Mouse (Mus musculus) heart, embryonic 11.5 days (tissue): ENCODE measurements around the gene Fndc11. TPM values are rescaled to one million over a fixed set of nuclear protein-coding genes. Genes with fewer than 3 reads are reported as not detected.

ENCODE experiments used
- ATAC-seq: fragments of 200-750 bp; cut with Nextera tagmentation; replicated peaks from 2 replicates; pipeline ENCODE4 v1.8.0; 2017; ENCODE audit warnings: moderate library complexity; ENCODE audit not compliant: insufficient number of reproducible peaks, low FRiP score, low TSS enrichment
- H3K27ac ChIP-seq: fragments of 300-500 bp; sonication (generic); 2 replicates; pipeline ENCODE4 v1.5.1; 2014; ENCODE audit warnings: mild to moderate bottlenecking, low read depth, low read length
- H3K27me3 ChIP-seq: fragments of 300-500 bp; sonication (generic); 2 replicates; pipeline ENCODE4 v1.6.1; 2014; ENCODE audit warnings: mild to moderate bottlenecking, low read length, mixed read lengths; ENCODE audit not compliant: control insufficient read depth, insufficient read depth
- H3K36me3 ChIP-seq: fragments of 300-500 bp; sonication (generic); 2 replicates; pipeline ENCODE4 v1.6.1; 2014; ENCODE audit warnings: mild to moderate bottlenecking, low read length, moderate library complexity, mixed read lengths; ENCODE audit not compliant: control insufficient read depth, insufficient read depth
- H3K4me1 ChIP-seq: fragments of 300-500 bp; sonication (generic); 2 replicates; pipeline ENCODE4 v1.6.1; 2014; ENCODE audit warnings: low read length; ENCODE audit not compliant: control insufficient read depth, insufficient read depth
- H3K4me2 ChIP-seq: fragments of 300-500 bp; sonication (generic); 2 replicates; pipeline ENCODE4 v1.6.1; 2014; ENCODE audit warnings: mild to moderate bottlenecking, moderate library complexity
- H3K4me3 ChIP-seq: fragments of 300-500 bp; sonication (generic); 2 replicates; pipeline ENCODE4 v1.5.1; 2014; ENCODE audit warnings: low read depth, low read length
- H3K9ac ChIP-seq: fragments of 300-500 bp; sonication (generic); 2 replicates; pipeline ENCODE4 v1.6.1; 2014; ENCODE audit warnings: mild to moderate bottlenecking, low read depth, low read length, moderate library complexity
- H3K9me3 ChIP-seq: fragments of 300-500 bp; sonication (generic); replicated peaks from 2 replicates; pipeline ENCODE4 v1.6.1; 2016; ENCODE audit warnings: low read length; ENCODE audit not compliant: control insufficient read depth
- WGBS: fragments of 180-500 bp; shearing (Covaris S2); extraction: QIAGEN DNeasy Blood & Tissue Kit; methylation state at CpG from one replicate; pipeline ENCODE4 v1.1.7; 2014; ENCODE audit not compliant: insufficient replicate concordance; 5-methylcytosine and 5-hydroxymethylcytosine counted together
- polyA plus RNA-seq: library from polyadenylated mRNA; unstranded; fragments of >200 nt; fragmentation: Nextera tagmentation; extraction: Ambion mirVana; gene quantifications from 2 replicates; pipeline ENCODE4 v1.2.1, GENCODE M21; 2014

Gene Fndc11
- polyA plus RNA-seq, 1 experiment from 2014 or later: 0.13 TPM

DNA sequence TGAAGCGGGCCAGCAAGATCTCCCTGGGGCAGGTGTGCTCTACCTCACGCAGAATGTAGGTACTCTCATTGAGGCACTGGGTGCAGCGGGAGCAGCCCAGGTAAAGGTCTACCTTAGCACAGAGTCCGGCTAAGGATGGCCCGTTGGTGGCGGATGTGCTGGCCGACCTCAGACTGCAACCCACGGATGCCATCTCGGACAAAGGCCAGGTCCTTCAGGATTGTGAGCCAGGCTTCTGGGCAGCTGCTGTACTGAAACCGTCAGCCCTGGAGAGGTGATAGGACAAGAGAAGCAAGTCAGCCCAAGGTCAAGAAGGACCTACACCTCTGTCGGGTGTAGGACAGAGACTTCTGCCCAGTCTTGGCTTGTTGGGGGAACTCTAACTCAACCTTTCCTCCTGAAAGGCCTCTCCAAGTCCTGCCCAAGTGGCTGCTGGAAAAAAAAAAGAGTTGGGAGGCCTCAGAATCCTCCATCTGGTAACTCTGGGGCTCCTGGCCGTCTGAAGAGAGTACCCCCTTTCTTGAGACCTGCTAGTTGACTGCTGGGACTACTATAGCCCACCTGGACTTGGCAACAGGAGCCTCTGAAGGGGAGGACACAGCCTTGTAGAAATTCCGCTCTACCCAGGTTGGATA is 21.1 kb downstream of the Fndc11 start:
- H3K4me1 ChIP-seq: no peaks in the 10 kb centered on the region
- H3K27me3 ChIP-seq: no peaks in the 10 kb centered on the region
- no peaks in the 10 kb centered on the region for H3K9me3 ChIP-seq
- peak overlapping the region; percentile 58 for H3K4me3 ChIP-seq
- peak overlapping the region; percentile 78 for H3K4me2 ChIP-seq
- no peaks in the 10 kb centered on the region for H3K36me3 ChIP-seq
- WGBS: 86% methylated on average over 13 of the region's 13 CpGs
- no peak overlapping the region for H3K9ac ChIP-seq
- H3K27ac ChIP-seq: no peak overlapping the region
- no peak for ATAC-seq

DNA sequence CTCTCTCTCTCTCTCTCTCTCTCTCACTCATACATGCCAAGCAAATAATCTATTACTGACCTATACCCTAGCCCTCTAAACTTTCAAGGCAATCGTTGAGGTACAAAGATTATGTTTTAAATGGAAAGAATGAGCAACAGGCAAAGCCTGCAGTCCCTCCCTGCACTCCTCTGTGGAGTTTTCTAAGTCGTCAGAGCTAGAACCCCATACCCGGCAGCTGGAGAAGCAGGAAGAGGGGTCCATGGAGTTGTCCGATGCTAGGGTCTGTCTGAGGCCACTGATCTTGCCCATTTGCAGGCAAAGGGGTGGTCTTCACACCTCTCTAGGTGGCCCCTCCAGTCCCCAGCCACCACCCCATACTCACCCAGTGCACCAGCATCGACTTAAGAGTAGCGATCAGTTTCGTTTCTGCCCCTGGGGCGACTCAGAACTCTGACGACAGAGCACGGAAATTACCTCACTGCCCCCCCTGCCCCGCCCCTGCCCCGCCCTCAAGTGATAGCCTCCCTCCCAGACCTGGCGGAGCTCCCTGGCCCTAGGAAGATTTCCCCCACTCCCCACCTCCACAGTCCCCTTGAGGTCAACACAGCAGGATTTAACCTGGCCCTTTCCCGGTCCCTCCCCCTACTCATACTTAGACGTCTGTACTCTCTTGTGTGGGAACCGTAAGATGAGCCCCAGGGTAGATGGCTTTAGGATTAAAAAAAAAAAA is 21.9 kb downstream of the Fndc11 start, which contains the start of gene Helz2:
TSS of gene Helz2 (minus strand) at position 426 of the 712 bp plus-strand sequence.
- Histone ChIP-seq H3K27ac (no peak within 1 kb of the TSS), H3K36me3 (no peaks in the 10 kb centered on the region), H3K27me3 (no peaks in the 10 kb centered on the region), H3K9me3 (no peaks in the 10 kb centered on the region), H3K4me2 (peak within 1 kb of the TSS; percentile 78), H3K4me3 (peak within 1 kb of the TSS; percentile 58), H3K9ac (peak within 1 kb of the TSS; percentile 81), H3K4me1 (no peaks in the 10 kb centered on the region)
- peak; percentile 71 for ATAC-seq
- 6% methylated on average over 16 of the region's 16 CpGs for WGBS

DNA sequence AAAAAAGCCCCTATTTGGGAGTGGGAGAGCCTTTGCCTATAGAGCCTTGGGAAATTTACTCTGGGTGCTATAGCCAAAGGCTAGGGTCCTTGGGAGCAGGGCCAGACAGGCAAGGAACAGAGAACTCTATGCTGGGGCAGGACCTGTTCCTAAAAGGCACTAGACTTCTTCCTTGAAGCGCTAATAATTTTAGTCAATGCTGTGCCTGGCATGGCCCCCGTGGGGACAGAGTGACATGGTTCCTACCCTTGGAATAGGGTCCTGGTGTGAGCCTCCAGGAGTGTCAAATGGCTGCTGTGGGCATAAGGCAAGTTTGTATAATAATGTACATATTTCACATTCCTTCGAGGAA is 22.5 kb downstream of the Fndc11 start:
- Histone ChIP-seq H3K27me3 (no peaks in the 10 kb centered on the region), H3K4me3 (peak overlapping the region; percentile 58), H3K36me3 (no peaks in the 10 kb centered on the region), H3K4me1 (no peaks in the 10 kb centered on the region), H3K9me3 (no peaks in the 10 kb centered on the region), H3K27ac (no peak overlapping the region), H3K9ac (peak overlapping the region; percentile 81), H3K4me2 (peak overlapping the region; percentile 78)
- 71% methylated on average over 3 of the region's 3 CpGs for WGBS
- ATAC-seq: no peak

DNA sequence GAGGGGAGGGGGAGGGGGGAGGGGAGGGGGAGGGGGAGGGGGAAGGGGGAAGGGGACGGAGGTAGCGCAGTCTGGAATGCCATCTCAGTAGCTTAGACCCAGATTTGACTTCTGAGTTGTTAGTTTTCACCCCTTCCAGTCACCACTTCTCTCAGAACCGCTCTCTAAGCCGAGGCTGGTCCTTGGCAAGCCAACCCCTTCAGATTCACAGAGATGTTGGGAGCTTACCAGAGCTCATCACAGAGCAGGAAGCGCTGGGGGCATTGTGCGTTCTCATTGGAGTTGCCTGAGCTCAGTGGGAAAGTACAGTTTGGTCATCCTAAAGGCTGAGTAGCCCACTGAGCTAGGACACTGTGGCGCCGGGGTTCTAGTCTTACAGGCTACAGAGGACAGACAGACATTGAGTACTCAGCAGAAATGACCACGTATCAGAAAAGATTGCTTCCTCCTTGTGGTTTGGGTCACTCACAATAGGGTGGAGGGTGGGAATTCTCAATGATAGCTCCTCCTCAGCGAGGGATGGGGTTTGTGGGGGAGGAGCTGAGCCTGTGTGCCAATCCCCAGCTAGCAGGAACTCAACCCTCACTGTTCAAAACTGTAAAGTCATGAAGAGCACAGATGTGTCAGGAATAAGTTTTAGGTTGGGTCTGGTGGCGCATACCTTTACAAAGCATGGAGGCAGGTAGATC is 24.0 kb downstream of the Fndc11 start:
- peak overlapping the region; percentile 25; the same call in 1 of the 2 replicates for H3K4me2 ChIP-seq
- ATAC-seq: no peak
- H3K4me1 ChIP-seq: no peaks in the 10 kb centered on the region
- no peaks in the 10 kb centered on the region for H3K27me3 ChIP-seq
- 27% methylated on average over 11 of the region's 11 CpGs for WGBS
- H3K4me3 ChIP-seq: no peak overlapping the region
- H3K9me3 ChIP-seq: no peaks in the 10 kb centered on the region
- H3K9ac ChIP-seq: no peak overlapping the region
- no peaks in the 10 kb centered on the region for H3K36me3 ChIP-seq
- H3K27ac ChIP-seq: no peak overlapping the region

DNA sequence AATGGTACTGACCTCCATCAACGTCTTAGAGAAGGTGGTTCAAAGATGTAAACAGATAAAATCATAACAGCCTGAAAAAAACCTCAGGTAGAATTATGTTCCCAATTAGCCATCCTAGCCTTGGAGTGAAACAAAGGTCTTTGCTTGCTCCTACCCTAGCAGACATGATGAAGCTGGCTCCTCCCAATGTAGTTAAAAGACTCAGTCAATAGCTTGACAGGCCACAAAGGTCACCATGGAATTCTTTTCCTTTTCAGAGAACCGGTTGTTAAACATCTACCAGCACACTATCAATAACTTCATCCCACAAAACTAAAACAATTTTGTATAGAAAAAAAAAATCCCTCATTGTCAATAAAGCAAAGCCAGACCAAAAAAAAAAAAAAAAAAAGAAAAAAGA is 25.2 kb downstream of the Fndc11 start:
- H3K36me3 ChIP-seq: no peaks in the 10 kb centered on the region
- 47% methylated on average over 2 of the region's 2 CpGs for WGBS
- H3K27ac ChIP-seq: no peak overlapping the region
- no peaks in the 10 kb centered on the region for H3K9me3 ChIP-seq
- H3K4me2 ChIP-seq: no peak overlapping the region
- H3K4me3 ChIP-seq: no peak overlapping the region
- no peaks in the 10 kb centered on the region for H3K4me1 ChIP-seq
- H3K27me3 ChIP-seq: no peaks in the 10 kb centered on the region
- no peak for ATAC-seq
- no peak overlapping the region for H3K9ac ChIP-seq

DNA sequence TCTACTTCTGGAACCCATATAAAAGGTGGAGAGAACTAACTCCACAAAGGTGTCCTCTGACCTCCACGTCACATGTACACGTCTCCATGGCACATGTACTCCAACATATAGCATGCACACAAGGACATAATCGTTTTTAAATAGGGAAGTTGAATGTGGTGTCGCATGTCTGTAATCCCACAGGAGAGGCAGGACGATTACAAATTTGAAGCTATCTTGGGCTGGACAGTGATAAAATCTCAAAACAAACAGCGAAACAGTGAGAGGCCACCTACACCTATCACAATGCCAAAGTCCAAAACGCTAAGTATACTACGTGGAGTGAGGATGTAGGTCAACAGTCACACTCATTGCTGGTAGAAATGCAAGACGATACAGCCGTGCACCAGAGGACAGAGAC is 29.4 kb downstream of the Fndc11 start:
- H3K4me2 ChIP-seq: no peak overlapping the region
- no peak for ATAC-seq
- no peak overlapping the region for H3K9ac ChIP-seq
- H3K27me3 ChIP-seq: no peaks in the 10 kb centered on the region
- no peaks in the 10 kb centered on the region for H3K9me3 ChIP-seq
- H3K36me3 ChIP-seq: peaks cover 14% of the 10 kb centered on the region
- no peak overlapping the region for H3K27ac ChIP-seq
- H3K4me3 ChIP-seq: no peak overlapping the region
- H3K4me1 ChIP-seq: no peaks in the 10 kb centered on the region
- 76% methylated on average over 10 of the region's 10 CpGs for WGBS

DNA sequence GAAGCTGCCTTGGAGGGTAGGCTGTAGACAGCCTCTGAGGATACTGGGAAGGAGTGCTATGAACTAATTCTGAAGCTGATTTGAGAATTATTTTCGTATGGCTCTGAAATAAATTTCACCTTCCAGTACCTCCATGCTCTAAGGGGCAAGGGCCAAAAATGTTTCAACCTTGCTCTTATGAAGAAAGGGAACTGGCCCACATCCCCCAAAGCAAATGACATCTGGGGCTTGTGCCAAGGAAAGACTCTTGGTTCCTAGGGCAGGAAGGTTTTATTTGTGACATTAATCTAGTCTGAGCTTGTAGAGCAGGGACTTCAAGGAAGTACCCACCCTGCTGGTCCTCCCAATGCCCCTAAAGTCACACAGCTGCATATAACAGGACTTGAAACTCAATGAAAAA is 32.0 kb downstream of the Fndc11 start:
- H3K4me1 ChIP-seq: no peaks in the 10 kb centered on the region
- H3K36me3 ChIP-seq: peaks cover 24% of the 10 kb centered on the region
- H3K27ac ChIP-seq: no peak overlapping the region
- no peak overlapping the region for H3K4me3 ChIP-seq
- no peak for ATAC-seq
- H3K9me3 ChIP-seq: no peaks in the 10 kb centered on the region
- 77% methylated on average over 1 of the region's 1 CpGs for WGBS
- no peak overlapping the region for H3K9ac ChIP-seq
- no peak overlapping the region for H3K4me2 ChIP-seq
- H3K27me3 ChIP-seq: no peaks in the 10 kb centered on the region

DNA sequence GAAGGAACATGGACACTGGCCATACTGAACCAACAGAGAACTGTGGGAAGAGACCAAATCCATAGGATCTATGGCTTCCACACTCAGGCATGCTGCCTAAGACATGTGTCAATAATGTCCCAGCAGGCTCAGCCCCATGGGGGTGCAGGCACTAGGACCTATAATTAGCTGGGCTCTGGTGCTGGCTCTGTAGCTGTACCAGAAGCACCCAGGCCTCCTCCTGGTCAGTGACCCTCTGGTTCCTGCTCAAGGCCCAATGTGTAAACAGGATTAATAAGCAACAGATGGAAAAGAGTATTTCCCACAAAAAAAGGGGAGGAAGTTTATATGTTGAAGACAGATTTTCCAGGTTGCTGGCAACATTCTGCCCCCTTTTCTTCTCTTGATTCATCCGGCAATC is 33.4 kb downstream of the Fndc11 start:
- 83% methylated on average over 1 of the region's 1 CpGs for WGBS
- H3K9me3 ChIP-seq: no peaks in the 10 kb centered on the region
- H3K27ac ChIP-seq: no peak overlapping the region
- no peaks in the 10 kb centered on the region for H3K27me3 ChIP-seq
- H3K4me3 ChIP-seq: no peak overlapping the region
- H3K36me3 ChIP-seq: peaks cover 30% of the 10 kb centered on the region
- H3K9ac ChIP-seq: no peak overlapping the region
- ATAC-seq: no peak
- H3K4me1 ChIP-seq: no peaks in the 10 kb centered on the region
- no peak overlapping the region for H3K4me2 ChIP-seq
